Mouse (Mus musculus) limb, embryonic 11.5 days (tissue): ENCODE results near the gene Slc6a9. TPM values are rescaled to one million over a fixed set of nuclear protein-coding genes. Genes with fewer than 3 reads are reported as not detected.
A peak's percentile ranks its signal among the peaks of the same experiment; 100 is the strongest.

ENCODE experiments used
- ATAC-seq: fragments of 200-750 bp; cut with Nextera tagmentation; 2 replicates; pipeline ENCODE4 v1.8.0; 2017; ENCODE audit warnings: low read depth; ENCODE audit not compliant: insufficient number of reproducible peaks, low FRiP score, low TSS enrichment
- DNase-seq: peaks from one replicate; pipeline ENCODE4 v3.0.0-alpha.2; 2015; ENCODE audit warnings: low spot score
- H3K27ac ChIP-seq: fragments of 300-500 bp; sonication (generic); replicated peaks from 2 replicates; pipeline ENCODE4 v1.5.1; 2014; ENCODE audit warnings: low read depth, mild to moderate bottlenecking, low read length
- H3K27me3 ChIP-seq: fragments of 300-500 bp; sonication (generic); 2 replicates; pipeline ENCODE4 v1.6.1; 2014; ENCODE audit warnings: mild to moderate bottlenecking, low read length, mixed read lengths; ENCODE audit not compliant: control insufficient read depth, insufficient read depth
- H3K36me3 ChIP-seq: fragments of 300-500 bp; sonication (generic); 2 replicates; pipeline ENCODE4 v1.6.1; 2014; ENCODE audit warnings: mild to moderate bottlenecking, low read length, moderate library complexity, mixed read lengths; ENCODE audit not compliant: control insufficient read depth, insufficient read depth
- H3K4me1 ChIP-seq: fragments of 300-500 bp; sonication (generic); 2 replicates; pipeline ENCODE4 v1.6.1; 2014; ENCODE audit warnings: low read length, mixed read lengths; ENCODE audit not compliant: control insufficient read depth, insufficient read depth
- H3K4me2 ChIP-seq: fragments of 300-500 bp; sonication (generic); 2 replicates; pipeline ENCODE4 v1.6.1; 2014; ENCODE audit warnings: low read depth, mild to moderate bottlenecking, moderate library complexity; ENCODE audit not compliant: severe bottlenecking
- H3K4me3 ChIP-seq: fragments of 300-500 bp; sonication (generic); 2 replicates; pipeline ENCODE4 v1.5.1; 2014; ENCODE audit warnings: low read depth, low read length
- H3K9ac ChIP-seq: fragments of 300-500 bp; sonication (generic); 2 replicates; pipeline ENCODE4 v1.6.1; 2014; ENCODE audit warnings: mild to moderate bottlenecking, low read length
- H3K9me3 ChIP-seq: fragments of 300-500 bp; sonication (generic); 2 replicates; pipeline ENCODE4 v1.6.1; 2016; ENCODE audit warnings: low read length; ENCODE audit not compliant: control insufficient read depth
- WGBS: fragments of 180-500 bp; shearing (Covaris S2); extraction: QIAGEN DNeasy Blood & Tissue Kit; methylation state at CpG from one replicate; pipeline ENCODE4 v1.1.7; 2014; 5-methylcytosine and 5-hydroxymethylcytosine counted together
- polyA plus RNA-seq: library from polyadenylated mRNA; unstranded; fragments of >200 nt; fragmentation: Nextera tagmentation; extraction: Ambion mirVana; gene quantifications from 2 replicates; pipeline ENCODE4 v1.2.1, GENCODE M21; 2014

Slc6a9 gene
- polyA plus RNA-seq, 1 experiment from 2014 or later: 11.1 TPM

GRCm38 (mm10) chr4:117855146-117855545 is 20.8 kb downstream of the Slc6a9 start:
- peaks cover 4% of the 10 kb centered on the region; the same call in 1 of the 2 replicates for H3K36me3 ChIP-seq

GRCm38 (mm10) chr4:117858794-117859193 is 24.5 kb downstream of the Slc6a9 start:
- no peaks in the 10 kb centered on the region for H3K27me3 ChIP-seq
- no peak overlapping the region for H3K4me3 ChIP-seq
- H3K36me3 ChIP-seq: peaks cover 6% of the 10 kb centered on the region; the same call in 1 of the 2 replicates
- peak; percentile 72 for DNase-seq
- H3K9ac ChIP-seq: no peak overlapping the region
- no peak overlapping the region for H3K4me2 ChIP-seq
- H3K9me3 ChIP-seq: no peaks in the 10 kb centered on the region
- ATAC-seq: peak; percentile 49; the same call in 1 of the 2 replicates
- no peak overlapping the region for H3K27ac ChIP-seq
- WGBS: 73% methylated on average over 3 of the region's 3 CpGs
- no peaks in the 10 kb centered on the region for H3K4me1 ChIP-seq

More at GRCm38 (mm10) chr4:117855146-117855545, 20.8 kb downstream of the Slc6a9 start:
- Histone ChIP-seq H3K4me3 (no peak overlapping the region), H3K27ac (no peak overlapping the region), H3K9me3 (no peaks in the 10 kb centered on the region), H3K27me3 (no peaks in the 10 kb centered on the region), H3K4me2 (no peak overlapping the region), H3K9ac (no peak overlapping the region; the same call in 1 of the 2 replicates), H3K4me1 (no peaks in the 10 kb centered on the region)
- ATAC-seq: no peak
- no peak for DNase-seq
- WGBS: 93% methylated on average over 9 of the region's 9 CpGs

- H3K4me1 ChIP-seq: no peaks in the 10 kb centered on the region
- H3K4me3 ChIP-seq: no peak overlapping the region
- no peak overlapping the region for H3K9ac ChIP-seq
- H3K36me3 ChIP-seq: peaks cover 9% of the 10 kb centered on the region; the same call in 1 of the 2 replicates
- no peaks in the 10 kb centered on the region for H3K9me3 ChIP-seq
- H3K4me2 ChIP-seq: no peak overlapping the region
- ATAC-seq (no peak), DNase-seq (no peak)
- WGBS: 88% methylated on average over 9 of the region's 9 CpGs
- no peak overlapping the region for H3K27ac ChIP-seq
- H3K27me3 ChIP-seq: no peaks in the 10 kb centered on the region
Observed at GRCm38 (mm10) chr4:117860570-117860969, 26.3 kb downstream of the Slc6a9 start.

DNA sequence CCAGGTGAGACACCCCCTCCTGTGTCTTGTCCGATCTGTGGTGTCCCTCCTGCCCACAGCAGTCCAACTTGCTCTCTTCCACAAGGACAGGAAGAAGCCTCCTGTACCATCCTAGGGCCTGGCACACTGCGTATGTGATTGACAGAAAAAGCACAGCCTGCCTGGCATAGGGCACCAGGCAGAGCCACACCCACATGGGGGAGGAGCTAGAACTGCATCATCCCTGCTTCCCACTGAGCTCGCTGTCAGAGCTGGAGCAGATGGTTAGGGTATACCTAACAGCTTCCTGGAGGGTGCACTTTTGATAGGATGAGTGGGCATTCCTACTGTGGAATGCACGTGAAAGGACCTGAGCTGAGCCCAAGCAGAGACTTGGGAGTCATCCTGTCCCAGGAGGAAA is 28.5 kb downstream of the Slc6a9 start:
- ATAC-seq (no peak), DNase-seq (no peak)
- no peaks in the 10 kb centered on the region for H3K9me3 ChIP-seq
- H3K4me2 ChIP-seq: no peak overlapping the region
- no peak overlapping the region for H3K4me3 ChIP-seq
- no peak overlapping the region for H3K9ac ChIP-seq
- no peaks in the 10 kb centered on the region for H3K27me3 ChIP-seq
- 34% methylated on average over 4 of the region's 4 CpGs for WGBS
- no peaks in the 10 kb centered on the region for H3K4me1 ChIP-seq
- H3K36me3 ChIP-seq: peaks cover 5% of the 10 kb centered on the region; the same call in 1 of the 2 replicates
- no peak overlapping the region for H3K27ac ChIP-seq

DNA sequence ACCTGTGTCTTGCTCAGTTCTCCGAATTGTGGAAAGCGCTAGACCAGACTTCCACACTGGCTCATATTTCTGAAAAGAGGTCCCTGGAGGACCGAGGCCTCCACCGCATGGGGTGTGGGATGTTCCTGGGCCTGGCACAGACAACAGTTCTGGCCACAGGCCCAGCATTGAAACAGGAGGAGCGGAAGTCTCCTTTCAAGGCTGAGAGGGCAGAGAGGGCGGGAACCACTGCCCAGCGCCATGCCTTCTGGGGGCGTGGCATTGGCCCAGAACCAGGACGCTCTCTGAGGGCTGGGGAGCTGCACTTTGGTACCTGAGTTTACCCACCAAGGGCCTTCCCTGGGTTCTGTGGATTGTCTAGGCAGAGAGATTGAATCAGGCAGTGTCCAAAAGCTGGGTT is 31.8 kb downstream of the Slc6a9 start:
- DNase-seq: no peak
- Histone ChIP-seq H3K4me1 (no peaks in the 10 kb centered on the region), H3K27ac (no peak overlapping the region), H3K4me3 (no peak overlapping the region), H3K9me3 (no peaks in the 10 kb centered on the region), H3K36me3 (peaks cover 5% of the 10 kb centered on the region; the same call in 1 of the 2 replicates), H3K27me3 (no peaks in the 10 kb centered on the region), H3K4me2 (no peak overlapping the region), H3K9ac (no peak overlapping the region)
- 72% methylated on average over 9 of the region's 9 CpGs for WGBS
- no peak for ATAC-seq

DNA sequence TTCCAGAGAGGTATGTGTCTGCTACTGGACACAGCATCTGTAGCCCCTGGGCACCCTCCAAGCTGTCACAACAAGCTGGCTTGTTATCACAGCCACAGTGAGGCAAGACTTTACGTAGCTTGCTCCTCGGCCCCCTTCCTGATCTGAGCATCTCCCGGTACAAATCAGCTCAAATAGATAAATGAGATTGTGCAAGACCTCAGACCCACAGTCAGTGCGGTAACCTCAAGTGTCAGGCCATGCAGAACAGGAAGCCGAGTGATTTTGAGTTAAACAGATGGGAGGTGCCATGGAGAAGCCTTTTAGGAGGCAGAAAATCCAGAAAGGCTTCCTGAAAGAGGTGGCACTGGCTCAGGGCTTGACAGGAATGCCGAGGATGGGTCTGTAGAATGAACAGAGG is 32.7 kb downstream of the Slc6a9 start:
- WGBS: 80% methylated on average over 6 of the region's 6 CpGs
- H3K27ac ChIP-seq: no peak overlapping the region
- H3K4me2 ChIP-seq: no peak overlapping the region
- H3K36me3 ChIP-seq: peaks cover 4% of the 10 kb centered on the region; the same call in 1 of the 2 replicates
- DNase-seq (no peak), ATAC-seq (no peak)
- H3K4me1 ChIP-seq: no peaks in the 10 kb centered on the region
- no peaks in the 10 kb centered on the region for H3K27me3 ChIP-seq
- no peak overlapping the region for H3K4me3 ChIP-seq
- 0 out of 2 replicates have a peak overlapping the region, but pooled peaks have one; percentile 12 for H3K9ac ChIP-seq
- H3K9me3 ChIP-seq: no peaks in the 10 kb centered on the region

- H3K4me3 ChIP-seq: no peak overlapping the region
- DNase-seq: peak; percentile 83
- 0 out of 2 replicates have a peak, but pooled peaks cover 8% of the 10 kb centered on the region for H3K4me1 ChIP-seq
- peak overlapping the region; percentile 16; the same call in 1 of the 2 replicates for H3K4me2 ChIP-seq
- no peaks in the 10 kb centered on the region for H3K27me3 ChIP-seq
- peaks cover 3% of the 10 kb centered on the region; the same call in 1 of the 2 replicates for H3K36me3 ChIP-seq
- 17% methylated on average over 24 of the region's 24 CpGs for WGBS
- H3K9ac ChIP-seq: no peak overlapping the region
- ATAC-seq: no peak
- no peak overlapping the region for H3K27ac ChIP-seq
- no peaks in the 10 kb centered on the region for H3K9me3 ChIP-seq
Observed at GRCm38 (mm10) chr4:117867823-117868222, 33.5 kb downstream of the Slc6a9 start.

- 67% methylated on average over 9 of the region's 9 CpGs for WGBS
- Histone ChIP-seq H3K4me1 (0 out of 2 replicates have a peak, but pooled peaks cover 8% of the 10 kb centered on the region), H3K27ac (no peak overlapping the region), H3K9ac (no peak overlapping the region), H3K36me3 (peaks cover under 1% of the 10 kb centered on the region; the same call in 1 of the 2 replicates), H3K4me3 (no peak overlapping the region), H3K27me3 (no peaks in the 10 kb centered on the region), H3K4me2 (no peak overlapping the region), H3K9me3 (no peaks in the 10 kb centered on the region)
- ATAC-seq (no peak), DNase-seq (no peak)
Observed at GRCm38 (mm10) chr4:117869317-117869716, 35.0 kb downstream of the Slc6a9 start.

GRCm38 (mm10) chr4:117870437-117870836 is 36.1 kb downstream of the Slc6a9 start:
- Histone ChIP-seq H3K36me3 (no peaks in the 10 kb centered on the region; the same call in 1 of the 2 replicates), H3K4me3 (no peak overlapping the region), H3K4me2 (no peak overlapping the region), H3K4me1 (0 out of 2 replicates have a peak, but pooled peaks cover 8% of the 10 kb centered on the region), H3K27me3 (no peaks in the 10 kb centered on the region), H3K9me3 (no peaks in the 10 kb centered on the region), H3K27ac (no peak overlapping the region), H3K9ac (no peak overlapping the region)
- ATAC-seq (no peak), DNase-seq (no peak)
- WGBS: 42% methylated on average over 1 of the region's 1 CpGs
